Mouse (Mus musculus) c-Kit-negative CD71-positive TER-119-positive erythroid progenitor cells, embryonic 14.5 days (primary cell): ENCODE results near the gene Wscd2.
"Not testable (repeated sequence)": the region's sequence is repeated elsewhere in the genome, so short reads cannot be mapped to it uniquely, and the experiment has no call there.

Experiments
- DNase-seq: peaks from one replicate; pipeline ENCODE4 v3.0.0-alpha.2; 2013; ENCODE audit warnings: low read depth, low spot score

Wscd2 gene

GRCm38 (mm10) chr5:113583424-113584162, 93.5 kb downstream of the Wscd2 start:
- no peak for DNase-seq

DNA sequence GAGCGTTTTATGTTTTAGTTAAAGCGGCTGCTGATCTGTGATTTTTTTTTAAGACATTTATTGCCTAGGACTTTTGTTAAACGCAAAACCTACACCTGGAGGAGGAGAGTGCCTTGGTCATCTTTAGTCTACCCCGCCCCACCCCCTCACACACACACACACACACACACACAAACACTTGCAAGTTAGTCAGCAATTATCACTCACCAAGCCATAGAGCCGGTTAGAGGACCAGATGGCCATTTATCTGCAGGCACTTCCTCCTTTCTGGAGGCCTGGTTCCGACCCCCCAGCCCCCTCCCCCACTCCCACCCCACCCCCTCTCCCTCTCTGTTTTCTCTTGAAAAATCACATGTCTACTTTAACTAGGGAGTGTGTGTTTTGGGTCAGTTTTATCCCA, 94.3 kb downstream of the Wscd2 start:
- no peak for DNase-seq

GRCm38 (mm10) chr5:113585619-113586457, 95.7 kb downstream of the Wscd2 start:
- DNase-seq, result not testable (repeated sequence)

DNA sequence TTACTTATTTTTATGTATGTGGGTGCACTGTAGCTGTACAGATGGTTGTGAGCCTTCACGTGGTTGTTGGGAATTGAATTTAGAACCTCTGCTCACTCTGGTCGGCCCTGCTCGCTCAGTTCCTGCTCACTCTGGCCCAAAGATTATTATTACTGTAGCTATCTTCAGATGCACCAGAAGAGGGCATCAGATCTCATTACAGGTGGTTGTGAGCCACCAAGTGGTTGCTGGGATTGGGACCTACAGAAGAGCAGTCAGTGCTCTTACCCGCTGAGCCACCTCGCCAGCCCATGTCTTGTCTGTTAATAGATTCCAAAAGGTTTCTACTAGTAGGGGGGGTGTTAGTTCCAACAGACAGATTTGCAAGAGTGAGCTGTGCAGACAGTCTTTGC, 96.3 kb downstream of the Wscd2 start:
- DNase-seq, result not testable (repeated sequence)

- DNase-seq, result no peak
Measured at GRCm38 (mm10) chr5:113590010-113590640, 100.0 kb downstream of the Wscd2 start.

DNA sequence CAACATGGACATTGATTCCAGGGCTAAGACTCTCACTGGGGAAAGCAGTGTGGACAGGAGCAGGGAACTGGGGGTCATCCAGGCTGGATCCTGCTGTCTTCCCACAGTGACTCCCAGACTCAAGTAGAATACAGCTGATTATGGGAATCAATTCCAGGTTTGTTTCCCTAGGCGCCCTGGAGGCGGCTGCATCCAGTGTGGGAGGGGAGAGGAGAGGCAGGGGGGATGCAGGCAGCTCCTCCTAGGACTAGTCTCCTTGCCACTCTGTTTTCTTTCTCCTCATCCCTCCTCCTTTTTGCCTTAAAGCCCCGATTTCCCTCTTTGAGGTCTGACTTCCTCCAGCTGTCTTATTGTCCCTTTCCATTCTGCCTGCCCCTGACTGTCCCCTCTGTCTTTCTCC, 101.0 kb downstream of the Wscd2 start:
- no peak for DNase-seq

GRCm38 (mm10) chr5:113591751-113592230, 101.7 kb downstream of the Wscd2 start:
- DNase-seq, result no peak

DNA sequence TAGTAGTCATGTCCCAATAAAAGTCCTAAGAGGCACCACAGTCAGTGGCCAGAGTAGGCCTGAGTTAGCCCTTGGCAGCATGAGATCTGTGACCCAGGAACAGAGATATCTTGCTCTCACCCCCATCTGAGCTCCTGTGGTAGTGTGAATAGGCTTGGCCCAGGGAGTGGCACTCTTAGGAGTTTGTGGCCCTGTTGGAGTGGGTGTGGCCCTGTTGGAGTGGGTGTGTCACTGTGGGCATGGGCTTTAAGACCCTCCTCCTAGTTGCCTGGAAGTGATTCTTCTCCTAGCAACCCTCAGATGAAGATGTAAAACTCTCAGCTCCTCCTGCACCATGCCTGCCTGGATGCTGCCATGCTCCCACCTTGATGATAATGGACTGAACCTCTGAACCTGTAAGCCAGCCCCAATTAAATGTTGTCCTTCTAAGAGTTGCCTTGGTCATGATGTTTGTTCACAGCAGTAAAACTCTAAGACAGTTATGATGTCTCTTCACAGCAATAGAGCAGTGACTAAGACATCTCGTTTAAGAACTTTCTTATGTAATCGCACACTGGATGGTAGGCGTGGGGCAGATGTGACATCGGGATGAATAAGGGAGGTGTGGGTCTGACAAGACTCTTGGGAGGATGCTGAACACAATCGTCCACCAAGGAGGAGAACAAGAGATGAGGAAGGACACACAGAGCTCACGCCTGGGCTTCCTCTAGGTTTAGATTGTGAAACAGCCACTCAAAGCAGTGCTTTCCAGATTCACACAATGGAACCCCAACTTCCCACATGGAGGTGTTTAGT, 104.0 kb downstream of the Wscd2 start:
- DNase-seq, result no peak

DNA sequence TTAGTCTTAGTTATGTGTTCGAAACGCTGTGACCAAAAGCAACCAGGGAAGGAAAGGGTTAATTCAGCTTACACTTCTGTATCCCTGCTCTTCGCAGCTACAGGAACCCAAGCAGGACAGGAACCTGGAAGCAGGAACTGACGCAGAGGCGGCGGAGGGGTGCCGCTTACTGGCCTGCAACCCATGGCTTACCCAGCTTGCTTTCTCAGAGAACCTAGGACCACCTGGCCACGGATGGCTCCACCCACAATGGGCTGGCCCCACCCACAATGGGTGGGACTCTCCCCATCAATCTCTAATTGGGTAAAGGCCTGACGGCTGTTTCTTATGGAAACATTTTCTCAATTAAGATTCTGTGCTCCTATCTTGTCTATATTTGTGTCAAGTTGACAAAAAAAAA, 106.1 kb downstream of the Wscd2 start:
- DNase-seq, result no peak

GRCm38 (mm10) chr5:113596780-113597353, 106.7 kb downstream of the Wscd2 start:
- no peak for DNase-seq

- DNase-seq, result no peak
Measured at GRCm38 (mm10) chr5:113600181-113600580, 110.0 kb downstream of the Wscd2 start.

DNA sequence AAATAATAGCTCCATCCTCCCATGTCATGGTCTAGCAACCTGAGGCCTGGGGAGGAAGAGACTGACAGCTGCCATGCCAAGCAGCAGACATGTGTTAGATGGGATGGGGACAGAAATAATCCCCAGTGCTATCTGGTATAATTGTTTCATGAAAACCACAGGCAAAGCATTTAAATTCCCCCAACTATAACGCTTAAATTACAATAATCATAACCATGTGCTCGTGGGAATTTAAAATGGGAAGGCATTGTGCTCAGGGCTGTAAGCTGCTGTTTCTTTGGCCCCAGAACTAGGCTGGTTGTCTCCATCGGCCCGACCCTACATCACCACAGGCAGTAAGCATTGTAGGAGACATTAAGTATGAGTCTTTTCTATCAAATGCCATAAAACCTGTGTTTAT, 110.7 kb downstream of the Wscd2 start:
- DNase-seq, result no peak

DNA sequence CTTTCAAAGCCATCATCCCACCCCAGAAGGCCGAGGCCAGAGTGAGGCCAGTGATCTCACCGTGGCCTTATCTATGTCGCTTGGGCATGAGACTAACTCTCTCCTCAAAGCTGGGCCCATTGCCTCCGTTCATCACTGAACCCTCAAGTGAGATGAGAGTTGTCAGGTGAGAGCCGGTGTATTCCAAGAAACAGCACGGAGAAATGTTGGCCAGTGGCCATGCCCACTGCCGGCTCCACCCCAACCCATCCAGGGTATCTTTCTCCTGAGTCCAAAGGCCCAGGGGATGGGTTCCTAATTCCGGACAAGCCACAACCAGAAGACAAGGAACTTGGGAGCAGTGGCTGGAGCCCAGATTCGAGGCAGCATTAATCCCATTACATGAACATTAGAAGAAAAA, 113.3 kb downstream of the Wscd2 start:
- DNase-seq, result no peak

- no peak for DNase-seq
Measured at GRCm38 (mm10) chr5:113604758-113605157, 114.6 kb downstream of the Wscd2 start.

DNA sequence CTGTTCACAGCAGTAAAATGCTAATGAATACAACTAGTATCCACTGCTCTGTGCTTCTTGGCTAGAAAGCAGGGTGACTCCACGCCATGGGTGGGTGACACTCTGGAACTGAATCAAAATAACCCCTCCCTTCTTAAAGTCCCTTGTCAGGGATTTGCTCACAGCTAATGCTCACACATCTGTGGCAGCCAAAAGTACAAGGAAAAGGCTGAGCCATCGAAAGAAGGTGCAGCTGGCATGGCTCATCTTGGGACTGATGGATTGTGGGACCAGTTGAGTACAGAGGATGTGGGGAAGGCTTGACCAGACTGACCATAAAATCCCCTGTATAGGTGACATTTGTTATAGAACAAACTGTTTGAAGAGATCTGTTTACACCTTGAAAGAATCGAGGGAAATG, 116.0 kb downstream of the Wscd2 start:
- DNase-seq, result no peak

- DNase-seq, result no peak
Measured at GRCm38 (mm10) chr5:113606961-113607785, 117.0 kb downstream of the Wscd2 start.

- DNase-seq, result no peak
Measured at GRCm38 (mm10) chr5:113607941-113608431, 117.9 kb downstream of the Wscd2 start.

GRCm38 (mm10) chr5:113608511-113608910, 118.4 kb downstream of the Wscd2 start:
- no peak for DNase-seq

DNA sequence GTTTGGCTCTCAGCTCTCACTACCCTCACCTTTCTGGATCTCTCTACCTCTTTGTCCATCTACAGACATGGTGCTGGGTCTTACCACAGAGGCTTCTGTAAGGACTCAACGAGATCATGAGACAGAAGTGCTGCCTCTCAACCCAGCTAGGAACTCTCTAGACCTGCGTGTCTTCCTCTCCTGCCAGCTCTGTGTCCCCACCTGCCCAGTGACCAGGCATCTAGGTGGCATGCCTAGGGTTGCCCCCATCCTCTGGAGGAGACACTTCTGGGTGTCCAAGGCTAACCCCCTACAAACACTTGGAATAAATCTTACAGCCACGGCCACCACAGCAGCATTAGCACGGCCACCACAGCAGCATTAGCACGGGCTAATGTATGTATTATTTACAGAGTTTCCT, 119.8 kb downstream of the Wscd2 start:
- no peak for DNase-seq

GRCm38 (mm10) chr5:113610490-113610889, 120.4 kb downstream of the Wscd2 start:
- no peak for DNase-seq
